Mouse (Mus musculus): ENCODE measurements at regions not wholly inside any gene's neighbourhood (a gene's known extent, or its start where the extent isn't known, plus 50 kb on each side); places are given as distances from the start of the nearest gene placed in this dataset.

DNA sequence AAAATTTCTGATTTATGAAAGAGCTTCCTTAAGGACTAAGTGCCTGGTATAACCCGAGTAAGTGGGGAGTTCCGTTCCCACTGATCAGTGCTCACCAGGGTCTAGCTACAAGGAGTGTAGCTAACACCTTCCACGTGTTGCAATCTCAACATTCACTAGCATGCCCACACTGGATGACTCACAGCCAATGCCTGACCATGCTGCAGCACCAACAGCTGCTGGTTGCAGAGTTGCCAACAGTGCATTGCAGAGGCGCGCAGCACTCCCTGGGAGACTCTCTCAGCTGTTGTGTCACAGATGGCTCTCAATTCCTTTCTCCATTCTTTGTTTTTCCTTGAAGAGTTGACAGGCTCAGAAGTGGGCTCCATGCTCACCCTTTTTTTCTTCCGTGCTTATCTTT is 787.5 kb upstream of the Tenm3 start:
- no peaks in the 10 kb centered on the region for H3K9me3 ChIP-seq (ENCODE audit: control insufficient read depth, low read length)
- WGBS = 80% methylated on average over 6 of the region's 6 CpGs
- H3K27ac ChIP-seq (ENCODE audit: low read depth, low read length) = no peak overlapping the region
- H3K4me2 ChIP-seq (ENCODE audit: low read depth, low read length) = no peak overlapping the region
- ATAC-seq (ENCODE audit: low read depth) = no peak
- no peaks in the 10 kb centered on the region for H3K4me1 ChIP-seq (ENCODE audit: control insufficient read depth, insufficient read depth, low read length)
- no peaks in the 10 kb centered on the region for H3K36me3 ChIP-seq (ENCODE audit: control insufficient read depth, insufficient read depth, low read length)
- no peak overlapping the region for H3K4me3 ChIP-seq (ENCODE audit: low read depth, low read length)
- H3K27me3 ChIP-seq (ENCODE audit: control insufficient read depth, insufficient read depth, low read length) = no peaks in the 10 kb centered on the region
- no peak overlapping the region for H3K9ac ChIP-seq (replicated peaks; ENCODE audit: low read depth, low read length)

DNA sequence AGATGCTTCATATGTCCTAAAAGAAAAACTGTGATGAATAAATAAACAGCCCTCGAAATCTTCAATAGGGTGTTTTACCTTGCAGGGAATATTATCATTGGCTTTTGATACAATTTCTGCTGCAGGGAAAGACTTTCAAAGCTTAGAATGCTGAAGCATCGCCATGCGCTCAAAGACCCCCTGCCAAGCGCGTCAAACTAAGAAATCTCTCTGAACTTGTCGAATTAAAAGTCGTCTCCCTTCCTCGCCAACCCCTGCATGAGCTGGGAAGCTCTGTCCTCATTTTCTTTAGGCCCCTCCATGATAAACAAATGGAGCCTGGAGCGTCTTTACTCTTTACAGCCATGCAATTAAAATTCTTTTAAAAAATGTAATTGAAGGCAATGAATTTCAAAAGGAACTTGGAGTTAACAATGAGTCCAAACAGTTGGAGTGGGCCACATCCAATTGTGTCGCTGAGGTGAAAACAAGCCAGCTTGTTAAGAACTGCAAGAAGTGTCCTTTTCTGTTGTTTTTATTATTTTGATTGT is 784.3 kb upstream of the Tenm3 start:
- 17% methylated on average over 10 of the region's 10 CpGs for WGBS
- no peaks in the 10 kb centered on the region for H3K4me1 ChIP-seq (ENCODE audit: control insufficient read depth, insufficient read depth, low read length)
- ATAC-seq (ENCODE audit: low read depth) = no peak
- H3K27me3 ChIP-seq (ENCODE audit: control insufficient read depth, insufficient read depth, low read length) = no peaks in the 10 kb centered on the region
- no peak overlapping the region for H3K27ac ChIP-seq (ENCODE audit: low read depth, low read length)
- no peak overlapping the region for H3K9ac ChIP-seq (replicated peaks; ENCODE audit: low read depth, low read length)
- no peaks in the 10 kb centered on the region for H3K9me3 ChIP-seq (ENCODE audit: control insufficient read depth, low read length)
- no peak overlapping the region for H3K4me3 ChIP-seq (ENCODE audit: low read depth, low read length)
- no peaks in the 10 kb centered on the region for H3K36me3 ChIP-seq (ENCODE audit: control insufficient read depth, insufficient read depth, low read length)
- H3K4me2 ChIP-seq (ENCODE audit: low read depth, low read length) = no peak overlapping the region

GRCm38 (mm10) chr8:49595501-49595900 is 751.8 kb upstream of the Tenm3 start:
- no peaks in the 10 kb centered on the region for H3K4me1 ChIP-seq (ENCODE audit: control insufficient read depth, insufficient read depth, low read length)
- H3K27me3 ChIP-seq (ENCODE audit: control insufficient read depth, insufficient read depth, low read length) = no peaks in the 10 kb centered on the region
- no peak overlapping the region for H3K9ac ChIP-seq (replicated peaks; ENCODE audit: low read depth, low read length)
- H3K9me3 ChIP-seq (ENCODE audit: control insufficient read depth, low read length) = no peaks in the 10 kb centered on the region
- WGBS = 42% methylated on average over 2 of the region's 2 CpGs
- no peak overlapping the region for H3K4me3 ChIP-seq (ENCODE audit: low read depth, low read length)
- H3K27ac ChIP-seq (ENCODE audit: low read depth, low read length) = no peak overlapping the region
- H3K36me3 ChIP-seq (ENCODE audit: control insufficient read depth, insufficient read depth, low read length) = no peaks in the 10 kb centered on the region
- no peak for ATAC-seq (ENCODE audit: low read depth)
- H3K4me2 ChIP-seq (ENCODE audit: low read depth, low read length) = no peak overlapping the region

- no peaks in the 10 kb centered on the region for H3K36me3 ChIP-seq (ENCODE audit: control insufficient read depth, insufficient read depth, low read length)
- no peaks in the 10 kb centered on the region for H3K27me3 ChIP-seq (ENCODE audit: control insufficient read depth, insufficient read depth, low read length)
- WGBS = 33% methylated on average over 3 of the region's 3 CpGs
- no peaks in the 10 kb centered on the region for H3K4me1 ChIP-seq (ENCODE audit: control insufficient read depth, insufficient read depth, low read length)
- no peak overlapping the region for H3K4me3 ChIP-seq (ENCODE audit: low read depth, low read length)
- H3K4me2 ChIP-seq (ENCODE audit: low read depth, low read length) = no peak overlapping the region
- ATAC-seq (ENCODE audit: low read depth) = peak; percentile 54; the same call in 1 of the 2 replicates
- no peak overlapping the region for H3K27ac ChIP-seq (ENCODE audit: low read depth, low read length)
- H3K9ac ChIP-seq (replicated peaks; ENCODE audit: low read depth, low read length) = no peak overlapping the region
- H3K9me3 ChIP-seq (ENCODE audit: control insufficient read depth, low read length) = no peaks in the 10 kb centered on the region
These were observed 723.7 kb upstream of the Tenm3 start for GRCm38 (mm10) chr8:49567423-49567822.

DNA sequence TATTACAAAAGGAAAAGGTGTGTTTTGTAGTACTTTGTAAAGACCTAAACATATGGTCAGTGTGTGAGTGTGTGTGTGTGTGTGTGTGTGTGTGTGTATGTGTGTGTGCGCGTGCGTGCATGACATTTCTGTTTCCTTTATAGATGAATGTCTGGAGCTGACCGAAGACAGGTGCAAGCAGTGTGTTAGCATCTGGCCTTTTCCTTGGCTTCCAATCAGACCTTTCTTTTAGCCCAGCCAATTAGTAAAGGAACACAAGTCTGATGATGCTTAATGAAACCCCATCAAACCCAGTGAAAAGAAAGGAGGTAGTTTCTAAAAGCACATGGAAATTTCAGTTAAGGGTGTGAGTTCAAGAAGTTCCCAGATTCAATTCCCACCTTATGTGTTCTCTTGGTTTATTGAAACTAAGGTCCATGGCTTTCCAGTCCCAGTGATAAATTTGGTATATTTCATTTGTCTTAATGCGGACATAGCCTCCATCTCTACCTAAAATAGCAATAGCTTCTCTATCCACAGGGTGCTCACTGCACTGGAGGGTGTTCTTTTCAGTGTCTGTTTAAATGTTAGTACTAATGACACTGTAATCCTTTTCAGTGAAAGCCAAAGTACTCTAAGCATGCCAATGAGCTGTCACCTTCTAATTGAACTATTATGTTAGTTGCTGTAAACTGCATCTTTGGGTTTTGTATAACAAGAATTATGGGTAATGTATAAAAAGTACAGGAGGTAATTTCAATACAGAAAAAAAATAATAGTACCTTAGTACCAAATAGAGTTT is 719.9 kb upstream of the Tenm3 start:
- H3K27me3 ChIP-seq (ENCODE audit: control insufficient read depth, insufficient read depth, low read length) = no peaks in the 10 kb centered on the region
- ATAC-seq (ENCODE audit: low read depth) = no peak
- no peak overlapping the region for H3K27ac ChIP-seq (ENCODE audit: low read depth, low read length)
- no peaks in the 10 kb centered on the region for H3K36me3 ChIP-seq (ENCODE audit: control insufficient read depth, insufficient read depth, low read length)
- WGBS = 76% methylated on average over 5 of the region's 5 CpGs
- H3K9me3 ChIP-seq (ENCODE audit: control insufficient read depth, low read length) = no peaks in the 10 kb centered on the region
- no peak overlapping the region for H3K9ac ChIP-seq (replicated peaks; ENCODE audit: low read depth, low read length)
- H3K4me2 ChIP-seq (ENCODE audit: low read depth, low read length) = no peak overlapping the region
- no peak overlapping the region for H3K4me3 ChIP-seq (ENCODE audit: low read depth, low read length)
- no peaks in the 10 kb centered on the region for H3K4me1 ChIP-seq (ENCODE audit: control insufficient read depth, insufficient read depth, low read length)

GRCm38 (mm10) chr8:49562976-49563375 is 719.2 kb upstream of the Tenm3 start:
- H3K27me3 ChIP-seq (ENCODE audit: control insufficient read depth, insufficient read depth, low read length) = no peaks in the 10 kb centered on the region
- no peaks in the 10 kb centered on the region for H3K36me3 ChIP-seq (ENCODE audit: control insufficient read depth, insufficient read depth, low read length)
- H3K27ac ChIP-seq (ENCODE audit: low read depth, low read length) = no peak overlapping the region
- H3K9ac ChIP-seq (replicated peaks; ENCODE audit: low read depth, low read length) = no peak overlapping the region
- no peaks in the 10 kb centered on the region for H3K4me1 ChIP-seq (ENCODE audit: control insufficient read depth, insufficient read depth, low read length)
- no peaks in the 10 kb centered on the region for H3K9me3 ChIP-seq (ENCODE audit: control insufficient read depth, low read length)
- no peak for ATAC-seq (ENCODE audit: low read depth)
- H3K4me3 ChIP-seq (ENCODE audit: low read depth, low read length) = no peak overlapping the region
- WGBS = 83% methylated on average over 4 of the region's 4 CpGs
- no peak overlapping the region for H3K4me2 ChIP-seq (ENCODE audit: low read depth, low read length)

- 82% methylated on average over 7 of the region's 7 CpGs for WGBS
- Histone ChIP-seq H3K27ac (ENCODE audit: low read depth, low read length) (no peak overlapping the region), H3K36me3 (ENCODE audit: control insufficient read depth, insufficient read depth, low read length) (no peaks in the 10 kb centered on the region), H3K4me3 (ENCODE audit: low read depth, low read length) (no peak overlapping the region), H3K27me3 (ENCODE audit: control insufficient read depth, insufficient read depth, low read length) (no peaks in the 10 kb centered on the region), H3K9ac (replicated peaks; ENCODE audit: low read depth, low read length) (no peak overlapping the region), H3K4me2 (ENCODE audit: low read depth, low read length) (no peak overlapping the region), H3K9me3 (ENCODE audit: control insufficient read depth, low read length) (no peaks in the 10 kb centered on the region), H3K4me1 (ENCODE audit: control insufficient read depth, insufficient read depth, low read length) (no peaks in the 10 kb centered on the region)
- ATAC-seq (ENCODE audit: low read depth) = no peak
These were observed 712.1 kb upstream of the Tenm3 start for GRCm38 (mm10) chr8:49555724-49556457.

DNA sequence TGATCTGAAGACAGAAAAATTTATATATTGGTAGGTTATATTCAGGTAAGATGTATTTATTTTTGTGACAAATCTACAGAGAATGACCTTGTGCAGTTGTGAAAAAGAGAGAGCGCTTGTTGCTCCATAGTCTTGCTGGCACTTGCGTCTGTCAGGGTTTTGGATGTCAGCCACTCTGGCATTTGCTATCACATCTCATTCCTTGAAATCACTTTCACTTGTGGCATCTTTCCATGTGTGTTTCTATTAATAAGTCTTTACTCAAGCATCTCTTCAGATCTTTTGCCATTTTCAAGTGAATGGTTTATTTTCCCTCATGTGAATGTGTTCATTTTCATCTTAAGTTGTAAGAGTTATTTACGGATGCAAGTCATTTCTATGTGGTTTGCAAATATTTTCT is 709.4 kb upstream of the Tenm3 start:
- Histone ChIP-seq H3K27ac (ENCODE audit: low read depth, low read length) (no peak overlapping the region), H3K27me3 (ENCODE audit: control insufficient read depth, insufficient read depth, low read length) (no peaks in the 10 kb centered on the region), H3K4me1 (ENCODE audit: control insufficient read depth, insufficient read depth, low read length) (no peaks in the 10 kb centered on the region), H3K4me3 (ENCODE audit: low read depth, low read length) (no peak overlapping the region), H3K36me3 (ENCODE audit: control insufficient read depth, insufficient read depth, low read length) (no peaks in the 10 kb centered on the region), H3K9ac (replicated peaks; ENCODE audit: low read depth, low read length) (no peak overlapping the region), H3K9me3 (ENCODE audit: control insufficient read depth, low read length) (no peaks in the 10 kb centered on the region), H3K4me2 (ENCODE audit: low read depth, low read length) (no peak overlapping the region)
- no peak for ATAC-seq (ENCODE audit: low read depth)
- 95% methylated on average over 3 of the region's 3 CpGs for WGBS

DNA sequence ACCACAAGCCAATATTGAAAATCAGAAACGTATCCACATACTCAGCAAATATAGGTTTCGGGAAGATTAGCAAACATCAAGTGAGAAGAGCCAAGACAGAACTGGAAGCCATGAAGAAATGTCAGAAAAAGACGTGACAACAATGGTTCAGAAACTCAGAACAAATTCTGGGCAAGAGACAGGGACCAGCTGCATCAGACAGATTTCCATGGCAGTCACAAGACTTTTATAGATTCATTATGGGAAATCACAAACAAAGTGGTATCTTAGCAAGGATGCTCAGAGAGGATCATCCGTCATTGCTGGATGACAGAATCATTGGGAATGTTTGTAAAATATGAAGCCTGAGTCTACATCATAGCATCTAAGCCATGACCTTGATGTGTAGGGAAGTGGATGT is 699.6 kb upstream of the Tenm3 start:
- no peaks in the 10 kb centered on the region for H3K36me3 ChIP-seq (ENCODE audit: control insufficient read depth, insufficient read depth, low read length)
- no peaks in the 10 kb centered on the region for H3K9me3 ChIP-seq (ENCODE audit: control insufficient read depth, low read length)
- no peak overlapping the region for H3K4me3 ChIP-seq (ENCODE audit: low read depth, low read length)
- 92% methylated on average over 4 of the region's 4 CpGs for WGBS
- H3K4me2 ChIP-seq (ENCODE audit: low read depth, low read length) = no peak overlapping the region
- no peak overlapping the region for H3K9ac ChIP-seq (replicated peaks; ENCODE audit: low read depth, low read length)
- H3K27me3 ChIP-seq (ENCODE audit: control insufficient read depth, insufficient read depth, low read length) = no peaks in the 10 kb centered on the region
- no peak overlapping the region for H3K27ac ChIP-seq (ENCODE audit: low read depth, low read length)
- H3K4me1 ChIP-seq (ENCODE audit: control insufficient read depth, insufficient read depth, low read length) = no peaks in the 10 kb centered on the region
- no peak for ATAC-seq (ENCODE audit: low read depth)
